Mouse (Mus musculus) cerebellum, postnatal 10 days (tissue): ENCODE data around the gene Gm10382.

Experiments
- DNase-seq, 2 experiments: peaks; one replicate each; pipeline ENCODE4 v3.0.0; 2021; ENCODE audit warnings: mixed read lengths in 2 of 2

The Gm10382 gene

DNA sequence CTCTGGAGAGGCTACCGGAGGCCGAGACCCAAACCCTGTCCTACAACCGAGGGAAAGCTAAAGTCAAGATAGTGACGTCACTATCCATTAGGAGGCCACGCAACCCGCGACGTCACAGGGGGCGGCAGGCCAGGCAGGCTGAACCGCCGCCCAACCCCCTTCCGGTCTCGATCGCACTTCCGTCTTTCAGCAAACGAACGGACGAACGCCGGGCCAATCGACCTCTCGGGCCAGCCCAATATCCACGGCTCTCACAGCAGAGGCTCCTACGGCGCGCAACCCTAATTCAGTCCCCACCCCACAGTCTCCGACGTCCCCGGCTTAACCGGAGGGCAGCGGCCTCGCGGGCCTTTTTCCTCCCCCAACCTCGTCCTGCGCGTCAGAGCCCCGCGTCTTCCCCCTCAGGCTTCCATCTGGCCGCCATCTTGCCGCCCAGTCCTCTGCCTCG, at the start of gene Gm10382:
Gm10382 (plus strand) TSS at position 192 of the 448 bp plus-strand sequence.
- peak; percentile 92 to 95 for DNase-seq

DNA sequence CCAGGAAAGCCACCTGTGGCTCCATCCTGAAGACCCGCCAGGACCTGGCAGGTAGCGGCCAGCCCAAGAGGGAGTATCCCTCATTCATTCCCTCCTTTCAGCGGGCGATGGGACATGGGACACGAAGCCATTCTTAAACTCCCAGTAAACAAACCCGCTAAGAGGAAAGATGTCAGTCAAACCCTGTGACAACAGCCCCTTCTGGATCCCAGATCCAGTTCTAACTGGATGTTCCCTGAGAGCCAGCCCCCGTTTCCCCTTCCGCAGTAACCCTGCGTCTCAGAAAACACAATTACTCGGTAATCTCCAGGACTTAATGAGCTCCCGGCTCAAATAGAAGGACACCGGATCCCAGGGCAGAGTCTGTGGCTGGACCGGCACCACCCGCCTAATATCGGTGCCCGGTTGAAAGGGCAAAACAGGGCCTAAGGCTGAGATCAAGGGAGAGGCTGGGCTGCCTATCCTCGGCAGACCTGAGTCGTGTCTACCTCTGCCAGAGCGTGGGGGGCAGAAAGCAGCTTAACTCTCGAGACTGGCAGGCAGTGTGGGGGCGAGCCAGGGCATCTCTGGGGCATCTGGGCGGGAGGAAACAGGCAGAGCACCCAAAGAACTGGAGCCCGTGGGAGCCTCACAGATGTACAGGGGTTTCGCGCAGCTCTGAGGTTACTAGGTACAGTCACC, 49.1 kb upstream of the Gm10382 start:
- DNase-seq = no peak

DNA sequence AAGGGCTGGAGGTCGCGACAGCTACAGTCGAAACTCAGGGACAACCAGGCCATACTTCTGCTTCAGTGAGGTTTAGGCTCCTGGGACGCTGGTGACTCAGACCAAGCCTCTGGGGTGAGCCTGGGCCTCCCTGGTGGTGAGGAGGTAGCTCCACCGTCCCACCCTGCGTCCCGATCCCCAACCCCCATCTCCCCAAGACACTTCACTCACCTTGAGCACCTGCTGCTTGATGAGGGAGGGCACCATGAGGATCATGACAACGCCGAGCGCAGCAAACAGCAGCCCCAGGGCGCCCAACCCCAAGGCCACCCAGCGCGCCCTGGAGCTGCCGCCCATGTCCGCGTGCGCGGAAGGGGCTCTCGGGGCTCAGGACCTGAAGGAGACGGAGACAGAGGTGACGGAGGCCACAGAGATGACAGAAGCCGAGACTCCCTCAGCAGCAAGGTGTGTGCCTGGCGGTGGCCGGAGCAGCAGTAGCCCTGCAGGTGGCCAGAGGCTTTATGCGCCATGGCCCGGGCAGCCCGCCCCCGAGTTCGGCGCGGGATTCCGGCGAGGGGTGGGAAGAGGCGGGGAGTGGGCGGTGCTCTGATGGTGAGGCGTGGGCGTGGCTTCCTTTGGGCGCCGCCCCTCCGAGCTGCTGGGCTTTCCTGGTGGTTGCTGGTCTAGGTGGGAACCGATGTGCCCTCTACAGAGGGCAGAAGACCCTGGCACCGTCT, 48.4 kb upstream of the Gm10382 start, which contains the start of gene Scarb1:
Scarb1 (minus strand) TSS at position 548 of the 716 bp plus-strand sequence.
- peak; percentile 86 to 90 for DNase-seq

DNA sequence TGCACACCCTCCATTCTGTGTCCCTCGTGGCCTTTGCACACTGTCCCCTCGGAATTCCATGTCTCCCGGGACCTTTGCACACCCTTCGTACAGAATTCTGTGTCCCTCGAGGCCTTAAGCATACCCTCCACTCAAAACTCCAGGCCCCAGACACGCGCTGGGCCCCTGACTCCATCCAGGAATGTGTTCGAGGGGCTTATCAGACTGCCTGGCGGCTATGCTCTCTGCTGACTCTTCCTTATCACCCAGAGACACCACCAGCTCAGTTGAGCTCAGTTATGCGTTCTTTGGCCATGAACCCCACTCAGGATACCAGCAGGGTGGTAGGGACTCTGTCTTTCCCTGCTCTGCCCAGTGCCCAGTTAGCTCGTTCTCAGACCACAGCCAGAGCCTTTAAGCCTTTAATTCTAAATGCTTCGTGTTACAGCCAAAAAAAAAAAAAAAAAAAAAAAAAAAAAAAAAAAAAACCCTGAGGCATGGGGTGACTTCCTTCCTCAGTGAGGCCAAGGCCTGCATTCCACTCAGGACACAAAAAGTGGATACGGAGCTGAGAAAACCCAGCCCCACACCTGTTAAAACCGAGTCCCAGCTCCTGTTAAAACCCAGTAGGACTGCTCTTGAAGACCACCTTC, 47.5 kb upstream of the Gm10382 start:
- DNase-seq = no peak

DNA sequence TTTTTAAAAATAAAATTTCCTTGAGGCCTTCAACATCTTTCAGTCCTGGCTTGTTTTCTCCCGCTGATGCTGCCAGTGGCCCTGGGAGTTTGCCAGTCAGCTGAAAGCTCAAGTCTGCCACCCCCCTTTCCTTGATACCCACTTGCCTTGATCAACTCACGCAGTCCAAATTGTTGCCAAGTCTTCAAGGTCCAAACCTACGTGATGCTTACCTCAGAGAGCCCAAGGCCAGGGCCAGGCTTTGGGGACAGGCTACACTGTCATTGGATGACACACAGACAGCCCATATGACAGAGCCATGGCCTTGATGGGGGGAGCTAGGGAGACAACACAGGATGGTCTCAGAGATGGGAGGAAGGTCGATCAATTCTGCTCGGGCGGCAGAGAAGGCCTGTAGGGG, 44.8 kb upstream of the Gm10382 start:
- DNase-seq = no peak

DNA sequence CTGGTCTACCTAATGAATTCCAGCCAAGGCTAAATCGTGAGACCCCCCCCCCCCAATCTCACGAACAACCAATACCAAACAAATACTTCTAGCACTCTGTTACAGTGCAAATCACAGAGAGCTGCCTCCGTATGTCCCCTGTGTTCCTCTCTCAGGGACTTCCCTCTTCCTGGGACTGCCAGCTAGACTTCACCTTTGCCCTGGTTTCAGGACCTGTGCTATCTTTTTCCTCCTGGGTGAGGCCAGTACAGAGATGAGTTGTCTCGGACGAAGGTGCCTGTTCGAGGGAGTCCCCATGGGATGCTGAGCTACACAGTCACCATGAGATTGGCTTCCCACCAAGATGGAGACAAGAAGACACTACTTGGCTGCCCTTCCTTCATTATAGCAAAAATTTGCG, 41.1 kb upstream of the Gm10382 start:
- DNase-seq = no peak

DNA sequence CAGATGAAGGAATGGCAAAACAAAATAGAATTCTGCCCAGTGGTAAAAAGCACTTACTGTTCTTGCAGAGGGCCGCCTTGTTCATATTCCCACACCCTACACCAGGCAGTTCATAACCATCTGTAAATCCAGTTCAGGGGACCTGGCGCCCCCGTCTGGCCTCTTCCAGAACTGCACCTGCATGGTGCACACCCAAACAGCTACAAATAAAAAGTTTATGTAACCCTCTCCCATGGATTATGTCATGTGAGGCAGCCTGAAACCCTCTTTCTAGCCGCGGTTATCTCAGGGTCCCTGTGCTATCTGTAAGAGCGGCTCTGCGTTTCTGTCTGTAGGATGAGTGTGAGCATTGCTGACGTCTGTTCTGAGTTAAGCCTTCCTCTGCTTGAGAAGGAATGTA, 40.6 kb upstream of the Gm10382 start:
- DNase-seq = peak; percentile 66 to 74

DNA sequence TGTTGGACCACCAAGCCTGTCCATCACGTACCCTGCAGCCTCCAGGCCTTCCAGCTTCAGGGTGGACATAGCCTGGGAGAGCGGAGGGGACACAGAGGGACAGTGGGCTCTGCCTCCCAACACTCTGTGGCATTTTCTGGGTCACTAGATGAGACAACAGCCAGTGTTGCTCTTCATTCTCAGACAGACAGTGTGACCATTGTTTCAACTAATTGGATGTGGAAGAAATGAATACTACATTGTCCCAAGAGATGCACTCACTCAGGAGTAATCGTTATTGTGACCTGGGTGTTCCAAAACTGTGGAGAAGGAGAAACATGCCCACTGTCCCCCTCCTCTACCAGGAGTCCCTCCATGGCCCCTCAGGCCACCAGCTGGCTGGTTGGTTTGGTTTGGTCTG, 39.7 kb upstream of the Gm10382 start:
- no peak for DNase-seq

DNA sequence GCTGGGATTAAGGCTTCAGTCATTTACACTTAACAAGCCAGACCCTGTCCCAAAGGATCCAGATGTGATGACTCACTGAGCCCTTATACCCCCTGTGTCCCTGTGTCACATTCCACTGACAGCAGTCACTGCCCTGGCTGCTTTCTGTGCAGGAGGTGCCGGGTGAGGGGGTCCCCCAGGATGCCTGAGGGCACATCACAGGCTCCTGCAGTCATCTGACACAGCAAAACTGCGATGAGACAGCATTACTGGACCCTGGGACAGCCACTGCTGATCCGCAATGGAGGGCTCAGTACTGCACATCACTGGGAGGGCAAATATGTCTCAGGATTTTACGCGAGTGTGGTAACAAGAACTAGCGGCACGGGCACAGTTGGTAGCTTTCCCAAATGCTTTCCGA, 38.1 kb upstream of the Gm10382 start:
- no peak for DNase-seq

DNA sequence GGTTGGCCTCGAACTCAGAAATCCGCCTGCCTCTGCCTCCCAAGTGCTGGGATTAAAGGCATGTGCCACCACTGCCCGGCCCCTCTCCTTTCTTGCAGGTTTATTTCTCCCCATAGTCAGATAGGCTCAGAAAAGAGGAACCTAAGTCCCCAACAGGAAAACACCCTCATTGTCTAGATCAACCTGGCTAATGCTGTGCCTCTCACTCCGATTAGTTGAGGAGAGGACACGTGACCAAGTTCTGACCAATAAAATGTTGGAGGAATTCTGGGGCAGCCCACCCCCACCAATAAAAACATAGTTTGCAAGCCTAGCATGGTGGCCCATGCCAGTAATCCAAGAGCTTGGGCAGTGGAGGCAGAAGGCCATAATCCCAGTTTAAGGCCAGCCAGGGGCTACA, 37.2 kb upstream of the Gm10382 start:
- no peak for DNase-seq

DNA sequence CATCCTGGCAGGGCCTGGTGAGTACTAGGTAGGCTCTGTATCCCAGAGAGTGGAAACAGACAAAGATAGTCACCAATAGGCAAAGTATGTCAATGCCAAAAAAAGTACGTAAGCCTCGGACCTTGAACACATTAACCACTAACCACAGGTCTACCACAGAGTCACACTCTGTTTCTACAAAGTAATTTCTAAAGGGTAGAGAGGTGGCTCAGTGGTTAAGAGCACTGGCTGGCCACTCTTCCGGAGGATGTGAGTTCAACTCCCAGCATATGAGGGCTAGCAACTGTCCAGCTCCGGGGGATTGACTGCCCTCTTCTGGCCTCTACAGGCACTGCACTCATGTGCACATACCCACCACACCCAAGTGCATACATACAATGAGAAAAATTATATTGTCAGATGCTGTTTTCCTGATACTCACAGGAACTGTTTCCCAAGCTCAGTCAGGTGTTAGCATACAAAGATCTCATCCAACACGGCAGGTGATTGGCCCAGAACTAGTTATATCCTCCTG, 36.3 kb upstream of the Gm10382 start:
- no peak for DNase-seq

DNA sequence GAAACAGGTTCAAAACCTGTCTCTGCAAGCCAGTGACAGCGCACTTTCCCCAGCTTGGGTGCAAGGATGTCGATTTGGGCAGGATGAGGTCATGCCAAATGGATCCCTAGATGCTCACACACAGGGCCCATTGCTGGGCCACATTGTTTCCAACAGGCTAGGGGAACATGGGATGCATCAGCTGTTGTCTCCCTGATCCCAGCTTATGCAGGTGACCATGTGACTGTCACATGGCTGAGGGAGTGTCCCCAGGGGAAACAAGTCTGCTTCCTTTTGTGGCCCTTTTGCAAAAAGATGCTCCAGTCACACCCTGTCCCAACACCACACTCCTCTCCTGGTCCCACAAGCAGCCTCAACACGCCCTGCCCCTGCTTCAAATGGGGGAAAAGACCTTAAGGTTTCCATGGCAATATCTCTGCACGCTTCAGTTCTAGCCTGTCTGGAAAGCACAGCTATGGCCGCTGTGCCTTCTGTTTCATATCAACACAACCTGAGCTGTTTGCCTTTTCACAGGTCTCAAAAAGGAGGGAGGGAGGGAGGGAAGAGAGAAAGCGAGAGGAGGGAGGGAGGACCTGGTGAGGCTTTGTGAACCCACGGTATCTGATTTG, 34.1 kb upstream of the Gm10382 start:
- no peak for DNase-seq

DNA sequence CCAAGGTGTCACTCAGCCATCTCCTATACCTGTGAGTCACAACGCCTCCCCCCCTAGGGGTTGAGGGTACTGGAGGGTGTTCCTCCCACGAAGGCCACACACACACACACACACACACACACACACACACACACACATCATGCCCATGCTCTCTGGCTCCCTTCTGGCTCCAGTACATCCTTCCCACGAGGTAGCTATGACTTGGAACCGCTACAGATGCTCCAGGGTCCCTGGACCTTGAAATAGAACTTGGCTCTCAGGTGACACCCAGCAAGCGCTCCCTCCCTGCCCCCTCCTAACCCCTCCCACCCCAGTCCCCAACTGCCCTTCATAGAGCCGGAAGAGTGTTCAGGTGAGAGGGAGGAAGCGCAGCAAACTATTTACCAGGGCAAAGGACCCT, 33.5 kb upstream of the Gm10382 start:
- no peak for DNase-seq

DNA sequence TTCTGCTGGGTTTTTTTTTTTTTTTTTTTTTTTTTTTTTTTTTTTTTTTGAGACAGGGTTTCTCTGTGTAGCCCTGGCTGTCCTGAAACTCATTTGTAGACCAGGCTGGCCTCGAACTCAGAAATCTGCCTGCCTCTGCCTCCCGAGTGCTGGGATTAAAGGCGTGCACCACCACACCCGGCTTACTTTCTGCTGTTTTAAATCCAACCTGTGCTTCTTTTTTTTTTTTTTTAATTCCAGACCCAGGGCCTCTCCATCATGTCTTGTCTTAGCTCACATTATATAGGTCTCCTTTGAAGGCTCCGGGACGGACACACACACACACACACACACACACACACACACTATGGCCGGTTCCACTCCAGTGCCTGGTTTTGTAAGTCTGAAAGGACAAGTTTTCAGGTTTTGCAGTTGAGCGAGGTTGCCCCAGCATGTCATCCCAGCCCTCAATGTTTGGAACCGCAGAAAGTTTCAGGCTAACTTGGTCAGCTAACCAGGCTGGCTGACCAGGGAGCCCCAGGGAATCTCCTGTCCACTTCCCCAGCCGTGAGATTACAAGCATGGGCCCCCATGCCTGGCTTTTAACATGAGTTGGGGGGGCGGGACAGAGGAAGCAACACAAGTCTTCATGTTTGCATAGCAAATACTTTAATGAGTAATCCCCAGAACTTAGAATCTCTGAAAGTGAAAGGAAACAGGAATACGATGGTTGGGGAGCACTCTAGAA, 31.4 kb upstream of the Gm10382 start:
- no peak for DNase-seq

DNA sequence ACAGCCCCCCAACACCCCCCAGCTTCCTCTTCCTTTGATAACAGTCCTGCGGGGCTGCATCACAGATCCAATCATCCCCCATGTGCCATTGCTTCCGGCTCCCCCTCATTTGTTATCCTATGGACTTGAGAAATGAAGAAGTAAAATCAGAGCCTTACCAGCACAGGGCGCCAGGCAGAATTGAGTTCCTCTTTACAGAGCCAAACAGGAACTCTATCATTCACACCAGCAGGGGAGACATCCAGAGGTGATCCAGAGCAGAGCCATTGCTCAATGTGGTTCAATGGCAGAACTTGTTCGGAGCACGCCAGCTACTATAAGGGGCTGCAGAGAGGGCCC, 30.9 kb upstream of the Gm10382 start:
- DNase-seq = no peak

DNA sequence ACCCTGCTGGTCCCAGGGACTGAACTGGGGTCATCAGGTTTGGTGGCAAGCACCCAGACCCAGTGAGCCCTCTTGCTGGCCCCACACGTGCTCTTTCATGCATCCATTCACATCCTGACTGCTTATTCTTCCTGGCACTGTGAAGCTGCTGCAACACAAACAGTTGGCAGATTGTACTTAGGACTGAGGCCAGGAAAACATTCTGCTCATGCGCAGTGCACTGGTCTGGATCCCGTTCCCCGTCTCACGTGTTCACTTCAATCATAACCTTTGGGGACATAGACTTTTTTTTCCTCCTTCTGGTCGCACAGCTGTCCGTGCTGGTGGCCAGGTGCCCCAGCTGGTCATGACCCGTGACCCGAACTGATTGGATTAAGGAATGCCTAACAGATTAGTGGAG, 28.6 kb upstream of the Gm10382 start:
- peak; percentile 82 to 86 for DNase-seq

DNA sequence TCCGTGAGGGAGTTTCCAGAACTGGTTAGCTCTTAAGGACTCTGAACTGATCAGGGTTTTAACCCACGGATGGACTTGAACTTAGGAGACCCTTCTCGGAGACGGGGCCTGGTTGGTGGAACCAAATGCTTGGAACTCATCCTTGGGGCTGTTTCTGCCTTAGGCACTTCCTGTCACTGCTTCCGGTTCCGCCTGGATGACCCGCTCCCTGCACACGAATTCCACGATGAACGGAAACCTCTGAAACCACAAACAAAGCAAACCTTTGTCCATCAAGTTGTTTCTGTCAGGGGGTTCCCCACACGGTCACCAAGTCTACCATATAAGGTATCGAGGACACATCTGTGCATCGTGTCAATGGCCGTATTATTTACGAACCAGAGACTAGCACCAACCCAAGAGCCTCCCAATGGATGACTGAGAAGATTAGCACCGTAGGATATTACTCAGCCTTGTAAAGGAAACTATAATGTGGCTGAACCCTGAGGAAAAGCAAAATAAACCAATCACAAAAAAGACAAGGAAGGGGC, 28.1 kb upstream of the Gm10382 start:
- DNase-seq = no peak

DNA sequence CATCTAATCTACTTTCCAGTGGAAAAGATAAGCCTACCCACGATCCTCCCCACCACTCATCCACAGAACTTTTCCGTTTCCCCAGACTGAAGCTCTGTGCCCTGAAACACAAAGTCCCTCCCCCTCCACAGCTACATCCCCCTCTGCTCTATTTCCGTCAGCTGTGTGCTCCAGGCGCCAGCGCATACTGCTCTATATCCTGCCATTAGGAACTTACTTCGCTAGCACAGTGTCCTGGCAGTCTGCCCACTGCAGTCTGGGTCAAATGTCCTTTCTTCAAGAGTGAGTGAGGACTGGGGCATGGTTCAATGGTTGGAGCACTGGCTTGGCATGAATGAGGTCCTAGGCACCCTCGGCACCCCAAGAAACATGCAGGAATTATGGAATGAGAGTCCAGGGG, 25.2 kb upstream of the Gm10382 start:
- DNase-seq = no peak

DNA sequence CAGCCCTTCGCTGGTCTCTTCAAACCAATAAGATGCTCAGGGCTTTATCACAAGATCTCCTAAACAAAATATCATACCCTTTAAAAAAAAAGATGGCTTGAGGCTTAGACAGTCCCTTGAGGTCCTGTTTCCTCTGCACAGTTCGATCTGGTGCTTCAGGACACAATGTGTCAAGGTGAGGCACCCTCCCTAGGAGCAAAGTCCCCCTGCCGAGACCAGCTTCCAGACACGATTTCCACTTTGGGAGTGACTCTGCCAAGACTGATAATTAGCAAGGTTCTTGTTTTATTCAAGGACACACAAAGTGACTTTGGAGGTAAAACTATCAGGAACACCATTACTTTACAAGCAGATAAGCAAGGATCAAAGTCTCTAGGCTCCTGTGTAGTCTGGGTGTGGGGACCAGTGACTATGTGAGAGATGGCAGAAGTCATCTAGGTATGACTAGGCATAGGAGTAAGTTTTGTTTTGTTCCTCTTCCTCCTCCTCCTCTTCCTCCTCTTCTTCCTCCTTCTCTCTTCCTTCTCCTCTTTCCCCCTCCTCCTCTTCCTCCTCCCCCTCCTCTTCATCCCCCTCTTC, 24.2 kb upstream of the Gm10382 start:
- DNase-seq = no peak

DNA sequence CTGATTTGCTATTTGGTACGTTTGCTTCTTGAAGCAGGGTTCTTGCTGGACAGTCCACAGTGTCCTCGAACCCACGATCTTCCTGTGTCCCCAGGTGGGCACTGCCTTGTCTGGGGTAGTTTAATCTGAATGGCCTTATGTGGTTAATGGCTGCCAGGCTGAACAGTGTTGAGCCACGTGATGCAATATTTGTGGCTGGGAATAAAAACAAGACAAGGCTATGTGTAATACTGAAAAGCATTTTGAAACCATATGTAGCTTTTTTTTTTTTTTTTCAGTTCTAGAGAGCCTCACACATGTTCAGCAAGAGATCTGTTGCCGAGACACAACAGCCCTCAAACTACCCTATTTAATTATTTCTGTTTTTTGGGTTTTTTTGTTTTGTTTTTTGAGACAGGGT, 21.0 kb upstream of the Gm10382 start:
- no peak for DNase-seq

DNA sequence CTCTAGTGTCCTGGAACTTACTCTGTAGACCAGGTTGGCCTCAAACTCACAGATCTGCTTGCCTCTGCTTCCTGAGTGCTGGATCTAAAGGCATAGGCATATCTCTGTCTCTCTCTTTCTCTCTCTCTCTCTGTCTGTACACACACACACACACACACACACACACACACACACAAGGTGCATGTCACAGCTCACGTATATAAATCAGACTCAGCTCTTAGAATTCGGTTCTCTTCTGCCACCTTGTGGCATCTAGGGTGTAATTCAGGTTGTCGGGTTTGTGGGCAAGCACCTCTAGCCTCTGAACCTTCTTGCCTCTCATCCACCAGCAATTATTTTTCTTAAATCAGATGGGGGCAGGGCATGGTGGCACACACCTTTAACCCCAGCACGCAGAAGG, 20.6 kb upstream of the Gm10382 start:
- DNase-seq = peak; percentile 79 to 83
